Mouse (Mus musculus): ENCODE results near the gene H2-Q1. TPM values are rescaled to one million over a fixed set of nuclear protein-coding genes. Genes with fewer than 3 reads are reported as not detected.

Gene H2-Q1
- polyA plus RNA-seq, 1 experiment from 2014 or later, result 0.07 TPM

DNA sequence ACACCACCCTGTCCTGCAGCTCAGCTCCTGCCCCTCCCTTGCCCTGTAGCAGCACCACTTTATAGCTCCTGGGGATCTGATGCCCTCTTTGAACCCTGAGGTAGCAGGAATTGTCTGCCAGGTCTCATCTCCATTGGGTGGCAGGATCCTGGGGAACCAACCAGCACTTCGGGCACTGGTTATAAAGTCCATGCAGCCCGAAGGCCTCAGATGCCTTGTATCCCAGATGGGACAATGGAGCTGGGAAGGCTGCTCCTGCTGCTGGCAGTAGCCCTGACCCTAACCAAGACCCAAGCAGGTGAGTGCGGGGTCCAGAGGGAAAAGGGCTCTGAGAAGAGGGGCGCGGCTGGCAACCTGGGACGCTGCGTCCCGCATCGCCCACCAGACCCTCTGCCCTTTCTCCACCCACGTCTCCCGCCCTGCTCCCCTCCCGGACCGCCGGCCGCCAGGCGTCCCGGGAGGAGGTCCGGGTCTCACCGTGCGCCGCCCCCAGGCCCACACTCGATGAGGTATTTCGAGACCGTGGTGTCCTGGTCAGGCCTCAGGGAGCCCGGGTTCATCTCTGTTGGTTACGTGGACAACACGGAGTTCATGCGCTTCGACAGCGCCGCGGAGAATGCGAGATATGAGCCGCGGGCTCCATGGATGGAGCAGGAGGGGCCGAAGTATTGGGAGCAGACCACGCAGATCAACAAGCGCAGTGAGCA lies 38.7 kb downstream of the H2-Q1 start:
- 12% methylated on average over 32 of the region's 38 CpGs for WGBS (ENCODE audit: insufficient replicate concordance)
- ATAC-seq, result no peak
- Histone ChIP-seq H3K27ac (ENCODE audit: low read depth) (no peak overlapping the region), H3K4me1 (ENCODE audit: insufficient read depth) (peaks cover 3% of the 10 kb centered on the region; the same call in 1 of the 2 replicates), H3K4me2 (ENCODE audit: low read depth, low read length) (peak overlapping the region; percentile 75), H3K36me3 (replicated peaks; ENCODE audit: insufficient read depth, low read length) (no peaks in the 10 kb centered on the region), H3K4me3 (ENCODE audit: low read depth, low read length) (peak overlapping the region; percentile 46), H3K9me3 (ENCODE audit: low read length) (peaks cover 3% of the 10 kb centered on the region; the same call in 1 of the 2 replicates), H3K9ac (replicated peaks) (peak overlapping the region; percentile 26; the same call in 1 of the 2 replicates), H3K27me3 (ENCODE audit: insufficient read depth, low read length) (peaks cover 12% of the 10 kb centered on the region; the same call in 1 of the 2 replicates)
- DNase-seq, result peak; percentile 13
- TF ChIP-seq CTCF (IDR thresholded peaks at IDR 0.05; ENCODE audit: low read depth) (no peak), EP300 (IDR thresholded peaks at IDR 0.05; ENCODE audit: low read depth) (no peak)

DNA sequence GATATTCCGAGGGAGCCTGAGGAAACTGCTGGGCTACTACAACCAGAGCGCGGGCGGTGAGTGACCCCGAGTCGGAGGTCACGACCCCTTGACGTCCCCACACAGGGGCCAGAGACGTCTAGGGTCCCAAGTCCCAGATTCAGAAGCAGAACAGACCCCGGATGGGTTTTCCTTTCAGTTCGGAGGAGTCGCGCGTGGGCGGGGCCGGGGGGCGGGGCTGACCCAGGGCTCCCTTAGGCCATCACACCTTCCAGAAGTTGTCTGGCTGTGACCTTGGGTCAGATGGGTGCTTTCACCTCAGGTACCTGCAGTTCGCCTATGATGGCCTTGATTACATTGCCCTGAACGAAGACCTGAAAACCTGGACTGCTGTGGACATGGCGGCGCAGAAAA lies 39.3 kb downstream of the H2-Q1 start:
- ATAC-seq (no peak), DNase-seq (peak; percentile 30)
- H3K4me1 ChIP-seq (ENCODE audit: insufficient read depth), result peaks cover 3% of the 10 kb centered on the region; the same call in 1 of the 2 replicates
- no peaks in the 10 kb centered on the region for H3K36me3 ChIP-seq (replicated peaks; ENCODE audit: insufficient read depth, low read length)
- H3K4me3 ChIP-seq (ENCODE audit: low read depth, low read length), result peak overlapping the region; percentile 46
- H3K4me2 ChIP-seq (ENCODE audit: low read depth, low read length), result peak overlapping the region; percentile 75
- no peak overlapping the region for H3K27ac ChIP-seq (ENCODE audit: low read depth)
- peaks cover 3% of the 10 kb centered on the region; the same call in 1 of the 2 replicates for H3K9me3 ChIP-seq (ENCODE audit: low read length)
- 19% methylated on average over 21 of the region's 21 CpGs for WGBS (ENCODE audit: insufficient replicate concordance)
- TF ChIP-seq CTCF (IDR thresholded peaks at IDR 0.05; ENCODE audit: low read depth) (no peak), EP300 (IDR thresholded peaks at IDR 0.05; ENCODE audit: low read depth) (no peak)
- H3K9ac ChIP-seq (replicated peaks), result peak overlapping the region; percentile 26; the same call in 1 of the 2 replicates
- peaks cover 12% of the 10 kb centered on the region; the same call in 1 of the 2 replicates for H3K27me3 ChIP-seq (ENCODE audit: insufficient read depth, low read length)

Other genes with a start within 250 kb of the H2-Q1 start
- gene Ly6g6e, start 243.5 kb upstream of the H2-Q1 start, polyA plus RNA-seq (2015; fragmentation: Nextera tagmentation; extraction: Ambion mirVana), result 0.19 TPM in 1 of 2 replicates, not detected in the other
- gene Ly6g6d, start 242.3 kb upstream of the H2-Q1 start, polyA plus RNA-seq (2015; fragmentation: Nextera tagmentation; extraction: Ambion mirVana), result 0.54 and 0.60 TPM in 2 replicates
- gene Ly6g6f, start 234.8 kb upstream of the H2-Q1 start, polyA plus RNA-seq (2015; fragmentation: Nextera tagmentation; extraction: Ambion mirVana), result 4.0 and 5.3 TPM in 2 replicates
- 47.3 and 49.3 TPM in 2 replicates for gene Abhd16a, start 231.1 kb upstream of the H2-Q1 start, polyA plus RNA-seq (2015; fragmentation: Nextera tagmentation; extraction: Ambion mirVana)
- not detected in 2 replicates for gene Ly6g5c, start 212.1 kb upstream of the H2-Q1 start, polyA plus RNA-seq (2015; fragmentation: Nextera tagmentation; extraction: Ambion mirVana)
- 0.32 and 0.67 TPM in 2 replicates for gene Ly6g5b, start 205.0 kb upstream of the H2-Q1 start, polyA plus RNA-seq (2015; fragmentation: Nextera tagmentation; extraction: Ambion mirVana)
- gene Gpank1, start 198.9 kb upstream of the H2-Q1 start, polyA plus RNA-seq (2015; fragmentation: Nextera tagmentation; extraction: Ambion mirVana), result 8.1 and 9.6 TPM in 2 replicates
- 120 and 131 TPM in 2 replicates for gene Csnk2b, start 198.4 kb upstream of the H2-Q1 start, polyA plus RNA-seq (2015; fragmentation: Nextera tagmentation; extraction: Ambion mirVana)
- 4.4 and 4.8 TPM in 2 replicates for gene D17H6S53E, start 194.0 kb upstream of the H2-Q1 start, polyA plus RNA-seq (2015; fragmentation: Nextera tagmentation; extraction: Ambion mirVana)
- 1,209 and 1,216 TPM in 2 replicates for gene Apom, start 188.4 kb upstream of the H2-Q1 start, polyA plus RNA-seq (2015; fragmentation: Nextera tagmentation; extraction: Ambion mirVana)
- gene Bag6, start 185.2 kb upstream of the H2-Q1 start, polyA plus RNA-seq (2015; fragmentation: Nextera tagmentation; extraction: Ambion mirVana), result 16.5 and 19.7 TPM in 2 replicates
- gene Prrc2a, start 155.5 kb upstream of the H2-Q1 start, polyA plus RNA-seq (2015; fragmentation: Nextera tagmentation; extraction: Ambion mirVana), result 28.0 and 32.9 TPM in 2 replicates
- 34.1 and 39.1 TPM in 2 replicates for gene Aif1, start 144.3 kb upstream of the H2-Q1 start, polyA plus RNA-seq (2015; fragmentation: Nextera tagmentation; extraction: Ambion mirVana)
- 41.2 and 44.2 TPM in 2 replicates for gene Lst1, start 132.0 kb upstream of the H2-Q1 start, polyA plus RNA-seq (2015; fragmentation: Nextera tagmentation; extraction: Ambion mirVana)
- gene Ltb, start 126.0 kb upstream of the H2-Q1 start, polyA plus RNA-seq (2015; fragmentation: Nextera tagmentation; extraction: Ambion mirVana), result 5.3 and 6.0 TPM in 2 replicates
- gene Tnf, start 118.4 kb upstream of the H2-Q1 start, polyA plus RNA-seq (2015; fragmentation: Nextera tagmentation; extraction: Ambion mirVana), result 0.59 and 0.75 TPM in 2 replicates
- gene Lta, start 115.1 kb upstream of the H2-Q1 start, polyA plus RNA-seq (2015; fragmentation: Nextera tagmentation; extraction: Ambion mirVana), result not detected in 2 replicates
- 0.22 TPM in 2 replicates for gene Gm16181, start 99.6 kb upstream of the H2-Q1 start, polyA plus RNA-seq (2015; fragmentation: Nextera tagmentation; extraction: Ambion mirVana)
- 0.98 and 1.3 TPM in 2 replicates for gene Atp6v1g2, start 86.7 kb upstream of the H2-Q1 start, polyA plus RNA-seq (2015; fragmentation: Nextera tagmentation; extraction: Ambion mirVana)
- 4.1 and 4.4 TPM in 2 replicates for gene Nfkbil1, start 84.6 kb upstream of the H2-Q1 start, polyA plus RNA-seq (2015; fragmentation: Nextera tagmentation; extraction: Ambion mirVana)
- gene Ddx39b, start 78.7 kb upstream of the H2-Q1 start, polyA plus RNA-seq (2015; fragmentation: Nextera tagmentation; extraction: Ambion mirVana), result 79.6 and 87.2 TPM in 2 replicates
- 256 and 291 TPM in 2 replicates for gene H2-D1, start 57.7 kb upstream of the H2-Q1 start, polyA plus RNA-seq (2015; fragmentation: Nextera tagmentation; extraction: Ambion mirVana)
- gene H2-Q2, start 21.8 kb downstream of the H2-Q1 start, polyA plus RNA-seq (2015; fragmentation: Nextera tagmentation; extraction: Ambion mirVana), result 4.9 and 5.3 TPM in 2 replicates
- gene H2-Q4, start 59.2 kb downstream of the H2-Q1 start, polyA plus RNA-seq (2015; fragmentation: Nextera tagmentation; extraction: Ambion mirVana), result 4.1 and 5.6 TPM in 2 replicates
- 3.7 TPM in 2 replicates for gene H2-Q6, start 104.4 kb downstream of the H2-Q1 start, polyA plus RNA-seq (2015; fragmentation: Nextera tagmentation; extraction: Ambion mirVana)
- 7.5 and 7.9 TPM in 2 replicates for gene H2-Q7, start 118.8 kb downstream of the H2-Q1 start, polyA plus RNA-seq (2015; fragmentation: Nextera tagmentation; extraction: Ambion mirVana)
- gene H2-Q10, start 149.7 kb downstream of the H2-Q1 start, polyA plus RNA-seq (2015; fragmentation: Nextera tagmentation; extraction: Ambion mirVana), result 621 and 683 TPM in 2 replicates
- not detected in 2 replicates for gene Pou5f1, start 185.6 kb downstream of the H2-Q1 start, polyA plus RNA-seq (2015; fragmentation: Nextera tagmentation; extraction: Ambion mirVana)
- gene Tcf19, start 196.4 kb downstream of the H2-Q1 start, polyA plus RNA-seq (2015; fragmentation: Nextera tagmentation; extraction: Ambion mirVana), result 19.6 and 20.6 TPM in 2 replicates
- gene Cchcr1, start 196.7 kb downstream of the H2-Q1 start, polyA plus RNA-seq (2015; fragmentation: Nextera tagmentation; extraction: Ambion mirVana), result 3.0 and 3.5 TPM in 2 replicates
- 0.13 TPM in 1 of 2 replicates, not detected in the other for gene Psors1c2, start 212.8 kb downstream of the H2-Q1 start, polyA plus RNA-seq (2015; fragmentation: Nextera tagmentation; extraction: Ambion mirVana)
- gene Cdsn, start 231.7 kb downstream of the H2-Q1 start, polyA plus RNA-seq (2015; fragmentation: Nextera tagmentation; extraction: Ambion mirVana), result not detected in 2 replicates
- not detected in 2 replicates for gene 2300002M23Rik, start 247.0 kb downstream of the H2-Q1 start, polyA plus RNA-seq (2015; fragmentation: Nextera tagmentation; extraction: Ambion mirVana)

Measured in liver, postnatal 0 days (tissue).